Mouse (Mus musculus): ENCODE results near the gene Gm21865.
"Not testable (repeated sequence)": the region's sequence is repeated elsewhere in the genome, so short reads cannot be mapped to it uniquely, and the experiment has no call there.

Gm21865 gene

GRCm38 (mm10) chrY:40316803-40317202, at the start of gene Gm21865:
Gene Gm21865 (minus strand): TSS chrY:40316903.
- in situ Hi-C loops (cut with MboI) = not testable (repeated sequence)

Data from mature B cell (primary cell).